ENCODE assay signal across 8 mouse cellular contexts in the genomic region with DNA sequence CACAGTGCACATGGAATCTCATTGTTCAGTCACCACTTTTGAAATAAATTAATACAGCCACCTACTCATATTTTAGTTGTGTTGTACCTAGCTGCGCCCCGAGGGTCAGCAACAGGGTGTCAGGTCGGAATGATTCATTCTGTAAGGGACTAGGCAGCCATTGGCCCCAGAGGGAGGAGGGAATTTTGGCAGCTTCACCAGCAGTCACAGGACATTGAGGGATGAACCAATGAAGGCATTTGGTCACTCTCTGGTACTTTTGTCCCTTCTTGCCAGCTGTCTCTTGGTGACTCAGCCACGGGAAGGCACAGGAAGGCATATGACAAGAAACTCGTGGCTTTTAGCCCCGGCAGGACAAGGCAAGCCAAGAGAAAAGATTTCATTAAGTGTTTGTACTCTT. TPM values are rescaled to one million over a fixed set of nuclear protein-coding genes. Genes with fewer than 3 reads are reported as not detected.
DNase-seq lines count a peak whose midpoint lies in the region; TF ChIP-seq lines count a peak whose summit lies in the region.

No protein-coding gene starts in this region.

- H3K4me3 ChIP-seq in brown adipose tissue, adult 24 weeks (ENCODE audit: insufficient read depth, low read depth, low read length), result no peak overlapping the region
- H3K4me3 ChIP-seq in limb, embryonic 10.5 days, result no peak overlapping the region
- no peak overlapping the region for H3K4me3 ChIP-seq in thymus, adult 2 months (ENCODE audit: control insufficient read depth, insufficient read depth, low read length)
- H3K4me3 ChIP-seq in left cerebral cortex, adult 2 months, result no peak overlapping the region

- no peaks in the 10 kb centered on the region for H3K27me3 ChIP-seq in limb, embryonic 10.5 days (ENCODE audit: low read depth, poor library complexity, severe bottlenecking)
- no peaks in the 10 kb centered on the region for H3K27me3 ChIP-seq in thymus, adult 2 months (ENCODE audit: control insufficient read depth, insufficient read depth, low read length)

- WGBS in limb, embryonic 10.5 days, result 89% methylated on average over 6 of the region's 6 CpGs
- WGBS in thymus, adult 2 months, result 79% methylated on average over 6 of the region's 6 CpGs

- peaks cover 74% of the 10 kb centered on the region for H3K36me3 ChIP-seq in limb, embryonic 10.5 days
- peaks cover 28% of the 10 kb centered on the region for H3K36me3 ChIP-seq in thymus, adult 2 months (ENCODE audit: control insufficient read depth, insufficient read depth, low read length)

- H3K9me3 ChIP-seq in limb, embryonic 10.5 days (replicated peaks), result no peaks in the 10 kb centered on the region

- intact Hi-C loops in left cerebral cortex, adult 2 months (cut with DNase I), result loop anchor here (10.0 kb wide), 1 partner anchor 249 kb away; a partner anchor contains a TSS

- peak overlapping the region; percentile 85 for H3K27ac ChIP-seq in brown adipose tissue, adult 24 weeks (replicated peaks; ENCODE audit: low read depth, low read length)
- H3K27ac ChIP-seq in limb, embryonic 10.5 days, result peak overlapping the region; percentile 92; the same call in 1 of the 2 replicates
- no peak overlapping the region for H3K27ac ChIP-seq in thymus, adult 2 months (ENCODE audit: control insufficient read depth, insufficient read depth, low read length)
- H3K27ac ChIP-seq in left cerebral cortex, adult 2 months, result no peak overlapping the region

- peak; percentile 20 for DNase-seq in gastrocnemius, postnatal 25 days
- DNase-seq in gastrocnemius, postnatal 10 days, result no peak
- peak; percentile 81 for DNase-seq in 416B (ENCODE audit: low read depth)
- DNase-seq in limb, embryonic 10.5 days (ENCODE audit: low spot score), result peak; percentile 31
- no peak for DNase-seq in urinary bladder, postnatal 14 days (ENCODE audit: low spot score)
- DNase-seq in thymus, adult 2 months, result no peak
- no peak for DNase-seq in left cerebral cortex, adult 2 months (ENCODE audit: extremely low spot score in 1 of 2, low spot score in 2 of 2)

- no peak for TF ChIP-seq CTCF in thymus, adult 2 months (IDR thresholded peaks at IDR 0.05; ENCODE audit: borderline replicate concordance, control insufficient read depth, extremely low read depth, insufficient read depth, low read length, poor library complexity)
- TF ChIP-seq CTCF in left cerebral cortex, adult 2 months (IDR thresholded peaks at IDR 0.05), result no peak

- peaks cover 10% of the 10 kb centered on the region for H3K4me1 ChIP-seq in brown adipose tissue, adult 24 weeks (ENCODE audit: control insufficient read depth, insufficient read depth, insufficient read length, low read length)
- H3K4me1 ChIP-seq in limb, embryonic 10.5 days, result peaks cover 28% of the 10 kb centered on the region
- peaks cover 17% of the 10 kb centered on the region for H3K4me1 ChIP-seq in thymus, adult 2 months (replicated peaks; ENCODE audit: control insufficient read depth, insufficient read depth, low read length)

- no peak for TF ChIP-seq POLR2A in thymus, adult 2 months (IDR thresholded peaks at IDR 0.05; ENCODE audit: control insufficient read depth, extremely low read depth, insufficient read depth, low read length, poor library complexity)

RNA-seq across cellular contexts. Expression of a gene that starts 1.4 kb away (rescaled TPM):
- 10 to 100 TPM in 1 of 2 experiments, 1 to 10 TPM in 1; 6.6 to 10.0 TPM for total RNA-seq in gastrocnemius, postnatal 25 days (2021)
- 10 to 100 TPM; 21.1 to 21.3 TPM for total RNA-seq in gastrocnemius, postnatal 10 days (2021)
- 73.8 and 102 TPM in 2 replicates for polyA plus RNA-seq in brown adipose tissue, adult 24 weeks (2012; ENCODE audit: insufficient read depth, insufficient read length, missing spikeins)
- polyA plus RNA-seq in limb, embryonic 10.5 days (2016; fragmentation: Nextera tagmentation; extraction: Ambion mirVana), result 66.8 and 74.2 TPM in 2 replicates
- polyA plus RNA-seq in thymus, adult 2 months (2012; rRNA removed), result 174 and 178 TPM in 2 replicates
- total RNA-seq in left cerebral cortex, adult 2 months (2021), result 10 to 100 TPM; 59.0 to 59.4 TPM

RNA-seq across cellular contexts. Expression of a gene that starts 2.2 kb away (rescaled TPM):
- total RNA-seq in gastrocnemius, postnatal 25 days (2021), result 1 to 10 TPM; 1.3 to 9.1 TPM
- total RNA-seq in gastrocnemius, postnatal 10 days (2021), result 10 to 100 TPM in 1 of 2 experiments, 1 to 10 TPM in 1; 6.1 to 14.1 TPM
- polyA plus RNA-seq in brown adipose tissue, adult 24 weeks (2012; ENCODE audit: insufficient read depth, insufficient read length, missing spikeins), result 10.3 and 12.1 TPM in 2 replicates
- polyA plus RNA-seq in limb, embryonic 10.5 days (2016; fragmentation: Nextera tagmentation; extraction: Ambion mirVana), result 3.5 and 3.6 TPM in 2 replicates
- 101 and 117 TPM in 2 replicates for polyA plus RNA-seq in thymus, adult 2 months (2012; rRNA removed)
- 10 to 100 TPM; 11.8 to 14.1 TPM for total RNA-seq in left cerebral cortex, adult 2 months (2021)

RNA-seq across cellular contexts. Expression of a gene that starts 8.4 kb away (rescaled TPM):
- 100 to 1,000 TPM in 1 of 2 experiments, 10 to 100 TPM in 1; 99.8 to 102 TPM for total RNA-seq in gastrocnemius, postnatal 25 days (2021)
- 100 to 1,000 TPM; 216 to 234 TPM for total RNA-seq in gastrocnemius, postnatal 10 days (2021)
- 268 and 317 TPM in 2 replicates for polyA plus RNA-seq in brown adipose tissue, adult 24 weeks (2012; ENCODE audit: insufficient read depth, insufficient read length, missing spikeins)
- 678 and 791 TPM in 2 replicates for polyA plus RNA-seq in limb, embryonic 10.5 days (2016; fragmentation: Nextera tagmentation; extraction: Ambion mirVana)
- 669 and 722 TPM in 2 replicates for polyA plus RNA-seq in thymus, adult 2 months (2012; rRNA removed)
- total RNA-seq in left cerebral cortex, adult 2 months (2021), result 100 to 1,000 TPM; 299 to 311 TPM

RNA-seq across cellular contexts. Expression of a gene that starts 8.7 kb away (rescaled TPM):
- total RNA-seq in gastrocnemius, postnatal 25 days (2021), result not detected
- under 1 TPM in 1 of 2 experiments, not detected in 1; 0.32 TPM for total RNA-seq in gastrocnemius, postnatal 10 days (2021)
- polyA plus RNA-seq in brown adipose tissue, adult 24 weeks (2012; ENCODE audit: insufficient read depth, insufficient read length, missing spikeins), result not detected in 2 replicates
- polyA plus RNA-seq in limb, embryonic 10.5 days (2016; fragmentation: Nextera tagmentation; extraction: Ambion mirVana), result 0.16 TPM in 1 of 2 replicates, not detected in the other
- polyA plus RNA-seq in thymus, adult 2 months (2012; rRNA removed), result 0.24 and 0.52 TPM in 2 replicates
- not detected for total RNA-seq in left cerebral cortex, adult 2 months (2021)

RNA-seq across cellular contexts. Expression of a gene that starts 18.1 kb away (rescaled TPM):
- total RNA-seq in gastrocnemius, postnatal 25 days (2021), result 10 to 100 TPM; 19.1 to 23.5 TPM
- 10 to 100 TPM; 29.5 to 36.0 TPM for total RNA-seq in gastrocnemius, postnatal 10 days (2021)
- 49.9 and 65.3 TPM in 2 replicates for polyA plus RNA-seq in brown adipose tissue, adult 24 weeks (2012; ENCODE audit: insufficient read depth, insufficient read length, missing spikeins)
- polyA plus RNA-seq in limb, embryonic 10.5 days (2016; fragmentation: Nextera tagmentation; extraction: Ambion mirVana), result 149 and 151 TPM in 2 replicates
- 83.3 and 89.1 TPM in 2 replicates for polyA plus RNA-seq in thymus, adult 2 months (2012; rRNA removed)
- 100 to 1,000 TPM; 108 to 111 TPM for total RNA-seq in left cerebral cortex, adult 2 months (2021)

Comparison
In these comparisons a context has a peak if more than half of its experiments do, and no peak if none do; other contexts are left out.
1. DNase-seq: peak in gastrocnemius, postnatal 25 days (single experiment), 416B (single experiment) and limb, embryonic 10.5 days (single experiment); none in gastrocnemius, postnatal 10 days (single experiment), urinary bladder, postnatal 14 days (single experiment), thymus, adult 2 months (single experiment) and left cerebral cortex, adult 2 months (0 of 2).
2. H3K27ac ChIP-seq: peak in brown adipose tissue, adult 24 weeks (single experiment) and limb, embryonic 10.5 days (single experiment); none in thymus, adult 2 months (single experiment) and left cerebral cortex, adult 2 months (single experiment).